Mouse (Mus musculus) B cell, adult 67 days (primary cell): Measurements from ENCODE around the gene Pdap1. TPM values are rescaled to one million over a fixed set of nuclear protein-coding genes. Genes with fewer than 3 reads are reported as not detected.

Experiments used
- total RNA-seq, 2 experiments: library from RNA; stranded (reverse); gene quantifications; 4 replicates each; pipeline ENCODE4 v1.2.4; 2023

Gene Pdap1
- total RNA-seq: 10 to 100 TPM; 48.3 to 56.8 TPM

DNA sequence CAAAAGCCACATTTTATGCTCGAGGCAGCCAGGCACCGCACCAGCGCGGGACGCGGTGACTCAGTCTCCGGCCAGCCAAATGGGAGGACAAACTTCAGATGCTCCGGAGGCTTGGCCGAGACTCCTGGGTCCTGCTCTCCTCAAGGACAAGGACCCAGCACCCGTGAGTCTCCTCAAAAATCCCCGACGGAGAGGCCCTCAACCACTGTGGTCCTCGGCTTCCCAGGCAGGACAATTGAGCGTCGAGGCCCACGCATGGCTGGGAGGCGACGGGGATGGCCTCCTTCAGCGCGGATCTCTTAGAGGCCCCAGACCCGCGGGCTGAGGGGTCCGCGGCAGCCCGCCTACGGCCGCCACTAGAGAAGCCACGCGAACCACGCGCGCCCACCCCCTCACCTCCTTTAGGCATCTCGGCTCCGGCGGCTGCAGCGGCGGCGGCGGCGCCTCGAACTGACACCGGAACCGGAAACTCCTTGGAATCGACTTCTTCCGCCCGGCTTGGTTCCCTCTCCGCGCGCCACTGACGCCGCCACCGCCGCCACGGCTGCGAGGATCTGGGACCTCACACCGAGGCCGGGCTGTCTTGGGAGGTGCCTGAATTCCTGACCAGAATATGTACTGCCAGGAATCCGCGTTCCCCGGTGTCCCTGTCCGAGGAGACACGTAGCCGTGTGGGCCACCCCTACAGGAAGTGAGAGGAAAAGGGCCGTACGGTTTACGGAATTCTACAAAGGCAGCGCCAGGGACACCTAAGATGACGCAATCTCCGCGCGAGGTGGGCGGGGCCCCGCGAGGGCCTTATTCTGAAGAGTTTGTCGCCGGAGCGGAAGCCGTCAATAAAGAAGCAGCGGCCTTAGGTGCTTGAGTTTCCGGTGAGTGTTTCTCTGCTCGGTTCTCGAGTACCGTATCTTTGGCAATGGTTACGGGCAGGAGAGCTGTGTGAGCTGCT is at the start of gene Pdap1, which contains the start of gene Bud31:
Gene Pdap1 (minus strand): TSS at position 668 of the 949 bp plus-strand sequence.
Gene Bud31 (plus strand): TSS at position 792 of the 949 bp plus-strand sequence.

DNA sequence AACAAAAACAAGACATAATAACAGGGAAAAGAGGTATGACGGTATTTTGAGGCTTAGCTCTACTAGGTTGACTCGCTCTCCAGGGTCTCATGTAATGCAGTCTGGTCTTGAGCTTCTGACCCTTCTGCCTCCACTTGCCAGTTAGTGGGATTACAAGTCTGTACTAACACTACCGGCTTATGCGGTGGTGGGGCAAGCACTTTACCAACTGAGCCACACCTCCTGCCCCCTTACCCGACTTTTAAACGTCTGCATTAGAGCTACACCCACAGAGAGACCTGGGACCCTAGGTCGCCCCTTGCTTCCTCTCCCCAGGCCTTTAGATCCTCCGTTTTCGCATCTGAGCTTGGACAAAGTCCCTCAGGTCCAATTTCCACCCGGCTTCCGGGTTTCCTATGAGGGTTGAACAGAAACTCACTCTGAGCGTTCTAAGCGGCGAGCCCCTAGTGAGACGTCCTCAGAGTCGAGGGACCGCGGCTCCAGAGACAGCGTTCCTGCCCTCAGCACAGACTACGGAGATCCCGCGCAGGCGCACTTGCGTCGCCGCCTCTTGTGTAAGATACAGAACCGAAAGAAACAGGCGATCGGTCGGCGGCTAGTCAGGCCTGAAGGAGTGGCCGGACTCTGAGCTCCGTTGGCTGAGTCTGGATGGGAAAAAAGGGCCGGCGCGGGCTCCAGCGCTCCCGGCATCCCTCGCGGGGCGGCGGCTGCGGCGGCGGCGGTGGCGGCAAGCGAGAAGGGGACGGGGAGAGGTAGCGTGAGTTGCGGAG is 26.7 kb upstream of the Pdap1 start, which contains the start of the genes Ptcd1 and Cpsf4:
Gene Ptcd1 (minus strand): TSS at position 573 of the 770 bp plus-strand sequence.
Gene Cpsf4 (plus strand): TSS at position 678 of the 770 bp plus-strand sequence.

DNA sequence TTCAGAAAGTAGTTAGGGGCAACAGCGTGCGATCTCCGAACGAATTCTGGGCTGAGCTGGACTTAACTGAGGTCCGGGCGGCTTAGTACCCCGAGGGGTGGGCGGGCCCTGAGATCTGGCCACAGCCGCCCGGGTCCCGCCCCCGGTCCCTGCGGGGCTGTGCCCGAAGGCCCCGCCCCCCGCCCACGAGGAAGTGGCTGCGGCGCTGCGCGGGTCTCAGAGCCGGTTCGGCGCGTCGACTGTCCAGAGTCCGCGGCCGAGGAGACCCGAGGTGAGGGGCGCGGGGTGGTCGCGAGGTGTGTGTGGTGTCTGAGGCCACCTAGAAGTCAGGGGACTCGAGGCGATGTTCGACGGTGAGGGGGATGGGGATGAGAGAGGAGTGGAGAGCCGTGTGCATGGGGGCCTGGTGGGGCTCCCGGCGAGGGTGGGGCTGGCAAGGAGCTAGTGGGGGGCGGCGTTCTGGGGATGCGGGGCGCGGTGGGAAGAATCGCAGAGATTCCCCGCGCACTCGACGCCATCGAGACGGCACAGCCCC is 25.9 kb downstream of the Pdap1 start, which contains the start of gene Arpc1b:
Gene Arpc1b (plus strand): TSS at position 145 of the 535 bp plus-strand sequence.

DNA sequence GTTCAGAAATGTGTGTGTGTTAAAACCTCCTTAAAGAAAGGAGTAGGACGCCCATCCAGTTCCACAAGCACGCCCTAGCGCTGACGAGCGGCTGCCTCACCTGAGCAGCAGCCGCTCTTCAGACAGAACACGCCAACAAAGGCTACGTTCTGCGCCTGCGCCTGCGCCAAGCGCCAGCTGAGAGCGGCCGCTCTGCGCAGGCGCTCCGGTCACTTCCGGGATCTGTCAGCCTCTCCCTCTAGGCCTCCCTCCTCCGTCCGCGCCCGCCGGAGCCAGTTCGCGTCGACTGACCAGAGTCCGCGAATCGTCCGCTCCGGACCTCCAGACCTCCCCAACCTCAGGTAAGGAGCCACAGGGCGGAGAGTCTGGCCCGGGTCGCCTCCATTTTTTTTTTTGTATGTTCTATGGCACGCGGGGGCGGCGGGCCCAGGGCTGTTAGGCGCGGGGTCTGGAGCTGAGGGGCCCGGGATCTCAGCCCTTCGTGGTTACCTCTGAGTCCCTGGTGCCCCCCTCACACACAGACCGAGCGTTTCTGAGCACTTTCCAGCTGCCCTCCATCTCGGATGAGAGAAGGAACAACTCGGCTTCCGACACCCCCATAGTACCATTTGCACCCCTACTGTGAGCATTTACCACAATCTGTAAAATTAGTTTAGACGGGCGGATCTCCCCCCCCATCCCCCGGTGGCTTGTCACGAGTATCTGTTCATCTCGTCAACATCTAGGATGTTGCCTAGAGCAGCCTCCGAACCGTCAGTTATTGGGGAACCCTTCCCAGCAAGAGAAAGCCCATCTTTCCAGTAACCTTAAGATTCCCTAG is 56.2 kb downstream of the Pdap1 start, which contains the start of the genes Arpc1a and Kpna7:
Gene Arpc1a (plus strand): TSS at position 199 of the 820 bp plus-strand sequence.
Gene Kpna7 (minus strand): TSS at position 399 of the 820 bp plus-strand sequence.

Other genes starting within 250 kb of the Pdap1 start
- 10 to 100 TPM; 21.5 to 25.2 TPM for gene Smurf1, start 174.4 kb downstream of the Pdap1 start, total RNA-seq
- not detected for gene Gm4871, start 107.5 kb downstream of the Pdap1 start, total RNA-seq
- not detected for gene 1700018F24Rik, start 97.2 kb downstream of the Pdap1 start, total RNA-seq
- 10 to 100 TPM; 92.3 to 99.4 TPM for gene Arpc1a, start 56.4 kb downstream of the Pdap1 start, total RNA-seq
- not detected for gene Kpna7, start 56.2 kb downstream of the Pdap1 start, total RNA-seq
- gene Arpc1b, start 26.0 kb downstream of the Pdap1 start, total RNA-seq: 100 to 1,000 TPM; 496 to 499 TPM
- 100 to 1,000 TPM; 196 to 197 TPM for gene Bud31, start 124 bp upstream of the Pdap1 start, total RNA-seq
- 10 to 100 TPM; 22.1 to 23.9 TPM for gene Ptcd1, start 26.9 kb upstream of the Pdap1 start, total RNA-seq
- gene Cpsf4, start 27.0 kb upstream of the Pdap1 start, total RNA-seq: 10 to 100 TPM; 41.5 to 43.8 TPM
- gene Atp5j2, start 51.8 kb upstream of the Pdap1 start, total RNA-seq: 100 to 1,000 TPM; 114 to 135 TPM
- 10 to 100 TPM; 34.9 TPM for gene Zkscan14, start 61.6 kb upstream of the Pdap1 start, total RNA-seq
- gene Zkscan5, start 64.3 kb upstream of the Pdap1 start, total RNA-seq: 1 to 10 TPM; 9.5 to 9.9 TPM
- gene Zfp655, start 91.5 kb upstream of the Pdap1 start, total RNA-seq: 10 to 100 TPM; 68.3 to 74.0 TPM
- 10 to 100 TPM; 29.1 to 31.5 TPM for gene Zscan25, start 140.3 kb upstream of the Pdap1 start, total RNA-seq
- gene Cyp3a57, start 205.0 kb upstream of the Pdap1 start, total RNA-seq: not detected